Mouse (Mus musculus): ENCODE measurements around the gene Atp8a1. TPM values are rescaled to one million over a fixed set of nuclear protein-coding genes. Genes with fewer than 3 reads are reported as not detected.

The Atp8a1 gene
- polyA plus RNA-seq, 1 experiment: 39.1 TPM

- no peak for TF ChIP-seq GATA1 (IDR thresholded peaks at IDR 0.05; ENCODE audit: borderline replicate concordance, low read length)
- TF ChIP-seq FLI1 (IDR thresholded peaks at IDR 0.05; ENCODE audit: low read length): no peak
- Histone ChIP-seq H3K4me3 (replicated peaks) (no peak overlapping the region), H3K9me3 (no peaks in the 10 kb centered on the region), H3K36me3 (replicated peaks; ENCODE audit: low read length) (no peaks in the 10 kb centered on the region), H3K27me3 (replicated peaks) (peaks cover 22% of the 10 kb centered on the region), H3K4me1 (no peaks in the 10 kb centered on the region)
Measured at GRCm38 (mm10) chr5:67595629-67596028, 251.6 kb downstream of the Atp8a1 start.

GRCm38 (mm10) chr5:67595070-67595469, 252.2 kb downstream of the Atp8a1 start:
- TF ChIP-seq GATA1 (IDR thresholded peaks at IDR 0.05; ENCODE audit: borderline replicate concordance, low read length) (no peak), FLI1 (IDR thresholded peaks at IDR 0.05; ENCODE audit: low read length) (no peak)
- Histone ChIP-seq H3K4me3 (replicated peaks) (no peak overlapping the region), H3K27me3 (replicated peaks) (peaks cover 21% of the 10 kb centered on the region), H3K4me1 (no peaks in the 10 kb centered on the region), H3K36me3 (replicated peaks; ENCODE audit: low read length) (no peaks in the 10 kb centered on the region), H3K9me3 (no peaks in the 10 kb centered on the region)

GRCm38 (mm10) chr5:67579725-67580633, 267.3 kb downstream of the Atp8a1 start:
- peaks cover 7% of the 10 kb centered on the region for H3K27me3 ChIP-seq (replicated peaks)
- no peaks in the 10 kb centered on the region for H3K9me3 ChIP-seq
- H3K4me1 ChIP-seq: peaks cover 4% of the 10 kb centered on the region
- TF ChIP-seq GATA1 (IDR thresholded peaks at IDR 0.05; ENCODE audit: borderline replicate concordance, low read length): no peak
- no peak for TF ChIP-seq FLI1 (IDR thresholded peaks at IDR 0.05; ENCODE audit: low read length)
- H3K36me3 ChIP-seq (replicated peaks; ENCODE audit: low read length): no peaks in the 10 kb centered on the region
- H3K4me3 ChIP-seq (replicated peaks): no peak overlapping the region

- H3K4me1 ChIP-seq: peaks cover 4% of the 10 kb centered on the region
- TF ChIP-seq GATA1 (IDR thresholded peaks at IDR 0.05; ENCODE audit: borderline replicate concordance, low read length) (no peak), FLI1 (IDR thresholded peaks at IDR 0.05; ENCODE audit: low read length) (no peak)
- H3K4me3 ChIP-seq (replicated peaks): no peak overlapping the region
Measured at GRCm38 (mm10) chr5:67575705-67576104, 271.5 kb downstream of the Atp8a1 start.

GRCm38 (mm10) chr5:67574039-67574438, 273.2 kb downstream of the Atp8a1 start:
- no peak for TF ChIP-seq FLI1 (IDR thresholded peaks at IDR 0.05; ENCODE audit: low read length)
- no peak for TF ChIP-seq GATA1 (IDR thresholded peaks at IDR 0.05; ENCODE audit: borderline replicate concordance, low read length)
- Histone ChIP-seq H3K9me3 (no peaks in the 10 kb centered on the region), H3K4me3 (replicated peaks) (no peak overlapping the region), H3K27me3 (replicated peaks) (peaks cover 4% of the 10 kb centered on the region), H3K36me3 (replicated peaks; ENCODE audit: low read length) (no peaks in the 10 kb centered on the region), H3K4me1 (no peaks in the 10 kb centered on the region)

More at GRCm38 (mm10) chr5:67575705-67576104, 271.5 kb downstream of the Atp8a1 start:
- Histone ChIP-seq H3K36me3 (replicated peaks; ENCODE audit: low read length) (no peaks in the 10 kb centered on the region), H3K27me3 (replicated peaks) (peaks cover 6% of the 10 kb centered on the region), H3K9me3 (no peaks in the 10 kb centered on the region)

GRCm38 (mm10) chr5:67572552-67573155, 274.6 kb downstream of the Atp8a1 start:
- Histone ChIP-seq H3K9me3 (no peaks in the 10 kb centered on the region), H3K4me1 (no peaks in the 10 kb centered on the region), H3K27me3 (replicated peaks) (peaks cover 4% of the 10 kb centered on the region), H3K36me3 (replicated peaks; ENCODE audit: low read length) (no peaks in the 10 kb centered on the region), H3K4me3 (replicated peaks) (no peak overlapping the region)
- TF ChIP-seq FLI1 (IDR thresholded peaks at IDR 0.05; ENCODE audit: low read length) (no peak), GATA1 (IDR thresholded peaks at IDR 0.05; ENCODE audit: borderline replicate concordance, low read length) (no peak)

Other genes starting within 250 kb of the Atp8a1 start
- not detected in 2 replicates for gene Shisa3, start 239.6 kb downstream of the Atp8a1 start, polyA plus RNA-seq (2012; ENCODE audit: insufficient read depth, low replicate concordance)
- gene Gm5108, start 94.2 kb upstream of the Atp8a1 start, polyA plus RNA-seq (2012; ENCODE audit: insufficient read depth, low replicate concordance): not detected in 2 replicates
- not detected in 2 replicates for gene Gm21905, start 99.0 kb upstream of the Atp8a1 start, polyA plus RNA-seq (2012; ENCODE audit: insufficient read depth, low replicate concordance)
- not detected in 2 replicates for gene Grxcr1, start 184.4 kb upstream of the Atp8a1 start, polyA plus RNA-seq (2012; ENCODE audit: insufficient read depth, low replicate concordance)

Measured in megakaryocyte, embryonic 14.5 days (primary cell).